Mouse (Mus musculus): ENCODE results near the gene Polh.

Gene Polh

DNA sequence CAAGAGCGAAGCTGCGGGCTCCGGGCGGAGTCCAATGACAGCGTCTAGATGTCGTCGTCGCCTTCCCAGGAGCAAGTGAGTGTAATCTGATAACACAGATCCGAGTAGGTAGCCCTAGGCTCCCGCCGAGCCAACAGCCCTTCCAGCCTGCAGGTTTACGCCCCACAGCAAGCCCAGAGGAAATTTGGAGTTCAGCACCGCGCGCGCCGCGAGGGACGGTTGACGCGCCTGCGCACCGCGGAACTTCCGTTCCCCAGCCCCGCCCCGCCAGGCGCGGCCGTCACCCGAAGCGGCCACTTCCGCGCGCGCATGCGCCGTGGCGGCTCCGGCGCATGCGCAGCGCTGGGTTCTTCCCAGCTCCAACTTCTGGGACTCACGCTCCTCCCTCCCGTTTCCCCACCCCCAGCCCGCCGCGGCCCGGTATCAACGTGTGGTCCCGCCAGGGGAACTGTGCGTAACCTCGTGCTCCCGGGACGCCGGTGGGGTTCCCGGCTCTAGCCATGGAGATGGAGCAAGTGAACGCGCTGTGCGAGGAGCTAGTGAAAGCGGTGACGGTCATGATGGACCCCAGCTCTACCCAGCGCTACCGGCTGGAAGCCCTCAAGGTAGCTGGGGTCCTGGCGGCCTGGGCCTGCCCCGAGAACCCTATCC is at the start of gene Polh, which contains the start of gene Xpo5:
Gene Polh (minus strand): TSS at position 225 of the 651 bp plus-strand sequence.
Gene Xpo5 (plus strand): TSS at position 362 of the 651 bp plus-strand sequence.
- peak; percentile 92 for DNase-seq (ENCODE audit: low spot score)

- no peak for DNase-seq (ENCODE audit: low spot score)
These were observed 48.7 kb upstream of the Polh start for GRCm38 (mm10) chr17:46251174-46251573.

DNA sequence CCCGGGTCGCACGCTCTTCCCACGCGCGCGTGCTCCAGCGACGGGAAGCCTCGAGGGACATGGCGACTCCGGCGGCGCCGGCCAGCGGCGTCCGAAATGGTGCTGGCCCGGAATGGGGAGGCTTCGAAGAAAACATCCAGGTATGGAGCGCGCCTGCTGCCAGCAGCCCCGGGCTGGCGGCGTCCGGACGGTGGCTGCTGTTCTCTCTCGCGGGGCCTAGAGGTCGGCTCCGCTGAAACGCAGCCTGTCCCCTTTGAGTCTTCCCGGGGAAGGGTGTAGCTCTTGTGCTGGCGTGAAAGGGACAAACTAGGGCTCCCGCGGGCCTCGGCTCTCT is 45.7 kb upstream of the Polh start:
- DNase-seq (ENCODE audit: low spot score), result no peak

GRCm38 (mm10) chr17:46247512-46248188 is 45.2 kb upstream of the Polh start, which contains the start of the genes Polr1c and Yipf3:
Gene Polr1c, minus strand, starts transcription at chr17:46248054.
Gene Yipf3, plus strand, starts transcription at chr17:46248080.
- DNase-seq (ENCODE audit: low spot score), result peak; percentile 95

DNA sequence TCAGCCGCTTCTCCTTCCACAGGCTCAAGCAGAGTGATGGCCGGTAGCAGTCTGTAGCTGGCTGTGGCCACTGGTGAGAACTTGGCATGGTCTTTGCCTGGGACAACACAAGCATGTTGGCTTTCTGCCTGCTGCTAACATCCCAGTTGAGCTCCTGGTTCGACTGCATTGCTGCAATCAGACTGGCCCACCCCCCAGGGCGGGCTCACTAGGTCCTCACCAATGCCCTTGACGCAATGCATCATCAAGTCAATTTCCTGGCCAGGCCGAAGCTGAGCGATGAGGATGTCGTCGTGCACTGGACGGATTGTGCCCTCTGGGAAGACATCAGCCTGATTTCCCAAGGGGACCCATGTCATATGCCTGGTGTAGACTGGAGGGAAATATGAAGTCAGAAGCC is 42.1 kb upstream of the Polh start:
- no peak for DNase-seq (ENCODE audit: low spot score)

GRCm38 (mm10) chr17:46243624-46244023 is 41.2 kb upstream of the Polh start:
- no peak for DNase-seq (ENCODE audit: low spot score)

DNA sequence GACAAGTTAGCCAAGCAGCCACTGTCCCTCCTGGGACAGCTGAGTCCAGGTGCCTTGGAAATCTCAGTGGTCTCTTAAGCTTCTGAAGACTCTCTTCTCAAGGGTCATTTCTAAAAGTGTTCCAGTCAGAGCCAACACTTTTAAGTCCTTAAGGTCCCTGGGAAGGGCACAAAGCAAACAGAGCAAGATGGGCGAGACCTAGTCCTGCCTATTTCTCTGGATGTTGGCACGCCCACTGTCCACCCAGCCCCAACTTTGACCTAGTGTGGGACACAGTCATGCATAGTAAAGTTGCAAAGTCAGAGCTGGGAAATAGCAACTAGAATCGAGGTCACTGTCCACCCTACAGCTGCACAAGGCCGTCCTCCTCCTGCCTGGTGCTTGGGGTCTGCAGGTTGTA is 40.5 kb upstream of the Polh start:
- DNase-seq (ENCODE audit: low spot score), result no peak

DNA sequence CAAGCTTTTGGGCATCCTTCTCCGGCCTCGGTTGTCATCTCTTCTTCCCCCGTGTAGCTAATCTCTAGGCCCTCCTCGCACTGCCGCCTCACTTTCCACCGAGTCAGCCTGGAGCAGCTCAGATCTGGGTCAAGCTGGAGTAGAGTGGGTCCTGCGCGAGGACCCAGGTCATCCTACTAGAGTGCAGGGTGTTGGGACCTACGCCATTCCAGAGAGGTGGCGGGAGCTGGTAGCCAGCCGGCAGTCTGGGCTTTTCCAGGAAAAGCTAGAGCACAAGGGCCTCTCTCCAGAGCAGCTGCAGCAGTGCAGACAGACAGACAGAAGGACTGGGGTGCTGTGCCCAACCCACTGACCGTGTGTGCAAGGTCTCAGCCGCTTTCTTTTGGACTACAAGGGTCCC is 39.8 kb upstream of the Polh start:
- DNase-seq (ENCODE audit: low spot score), result no peak

- DNase-seq (ENCODE audit: low spot score), result no peak
These were observed 39.0 kb upstream of the Polh start for GRCm38 (mm10) chr17:46241471-46241870.

- no peak for DNase-seq (ENCODE audit: low spot score)
These were observed 37.2 kb upstream of the Polh start for GRCm38 (mm10) chr17:46239516-46240114.

GRCm38 (mm10) chr17:46237480-46237879 is 35.0 kb upstream of the Polh start:
- DNase-seq (ENCODE audit: low spot score), result no peak

- DNase-seq (ENCODE audit: low spot score), result no peak
These were observed 34.6 kb upstream of the Polh start for GRCm38 (mm10) chr17:46237079-46237478.

DNA sequence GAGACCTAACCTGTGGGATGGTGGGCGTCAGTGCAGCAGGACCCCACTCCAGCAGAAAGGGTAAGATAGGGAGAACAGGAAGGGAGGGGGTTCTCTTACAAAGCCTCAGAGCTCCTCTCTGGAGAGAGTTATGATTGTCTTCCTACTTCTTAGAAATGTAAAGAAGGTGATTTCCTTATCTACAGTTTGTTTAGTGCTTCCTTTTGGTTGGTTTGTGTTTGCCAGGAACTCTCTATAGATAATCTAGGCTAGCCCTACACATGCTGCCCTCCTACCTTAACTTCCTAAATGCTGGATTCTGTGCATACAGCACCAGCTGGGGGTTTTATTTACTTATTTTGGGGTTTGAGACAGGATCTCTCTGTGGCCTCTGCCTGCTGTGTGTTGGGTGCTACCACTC is 33.6 kb upstream of the Polh start:
- no peak for DNase-seq (ENCODE audit: low spot score)

- no peak for DNase-seq (ENCODE audit: low spot score)
These were observed 25.1 kb upstream of the Polh start for GRCm38 (mm10) chr17:46227576-46227975.

DNA sequence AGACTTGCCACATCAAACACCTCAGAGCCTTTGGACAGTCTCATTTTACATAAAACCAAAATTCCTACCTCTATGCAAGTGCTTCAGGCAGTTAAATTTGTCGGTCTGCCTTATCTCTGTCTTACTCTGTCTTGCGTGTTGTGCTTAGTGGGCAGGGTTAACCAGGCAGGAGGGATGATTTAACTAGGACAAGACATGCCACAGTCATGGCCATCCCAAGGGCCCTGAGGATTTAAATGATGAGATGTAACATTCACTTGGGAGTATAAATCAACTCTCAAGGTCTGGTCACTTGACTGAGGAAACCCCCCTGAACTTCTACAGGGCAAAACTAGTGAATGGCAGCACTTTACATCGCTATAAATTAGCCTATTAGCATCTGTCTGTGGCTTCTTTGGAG is 19.2 kb upstream of the Polh start:
- DNase-seq (ENCODE audit: low spot score), result no peak

DNA sequence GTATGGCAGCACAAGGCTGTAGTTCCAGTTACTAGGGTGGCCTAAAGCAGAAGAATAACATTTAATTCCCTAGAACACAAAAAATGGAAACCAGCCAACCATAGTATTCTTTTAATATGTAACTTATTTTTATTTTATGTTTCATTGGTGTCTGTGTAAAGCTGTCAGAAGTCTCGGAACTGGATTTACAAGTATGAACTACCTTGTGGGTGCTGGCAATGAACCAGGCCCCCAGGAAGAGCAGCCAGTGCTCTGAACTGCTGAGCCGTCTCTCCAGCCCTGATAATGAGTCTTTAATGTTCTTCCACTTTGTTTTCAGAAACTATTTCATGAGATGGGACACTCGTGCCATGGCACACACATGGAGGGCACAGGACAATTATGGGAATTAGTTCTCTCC is 8.1 kb upstream of the Polh start:
- no peak for DNase-seq (ENCODE audit: low spot score)

- DNase-seq (ENCODE audit: low spot score), result no peak
These were observed 4.2 kb upstream of the Polh start for GRCm38 (mm10) chr17:46206676-46207075.

DNA sequence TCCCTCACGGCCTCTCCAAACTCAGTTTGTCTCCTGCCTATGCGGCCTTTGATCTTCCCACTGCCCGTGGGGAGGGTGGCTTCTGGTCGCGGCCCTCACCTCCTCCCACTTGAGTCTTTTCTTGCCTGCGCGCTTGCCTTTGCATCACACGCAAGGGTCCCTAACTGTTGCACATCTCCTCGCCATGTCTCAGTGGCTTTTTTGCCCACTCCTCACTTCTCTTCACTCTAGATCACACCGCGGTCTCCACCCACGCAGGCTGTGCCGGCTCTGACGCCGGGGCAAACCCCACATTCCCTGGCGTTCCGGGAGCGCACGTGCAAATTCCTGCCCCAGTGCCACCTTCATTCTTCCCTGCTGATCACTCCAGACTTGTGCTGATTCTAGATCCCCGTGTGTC is 633 bp upstream of the Polh start:
- no peak for DNase-seq (ENCODE audit: low spot score)

- no peak for DNase-seq (ENCODE audit: low spot score)
These were observed 1.3 kb downstream of the Polh start for GRCm38 (mm10) chr17:46201151-46201550.

DNA sequence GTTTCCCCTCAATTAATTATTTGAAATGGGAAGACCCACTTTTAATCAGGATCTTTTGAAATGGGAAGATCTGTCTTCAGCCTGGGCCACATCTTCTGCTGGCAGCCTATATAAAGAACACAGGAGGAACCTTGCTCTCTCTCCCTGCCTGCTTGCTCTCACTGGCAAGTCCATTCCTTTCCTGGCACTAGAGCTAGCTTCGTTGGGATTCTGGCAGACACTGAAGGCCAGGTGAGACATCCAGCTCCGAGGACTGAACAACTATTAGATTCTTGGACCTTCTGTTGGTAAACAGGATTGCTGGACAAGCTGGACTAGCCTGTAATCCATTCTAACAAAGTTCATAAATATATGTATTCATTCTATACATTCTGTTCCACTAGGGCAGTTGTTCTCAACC is 13.6 kb downstream of the Polh start:
- no peak for DNase-seq (ENCODE audit: low spot score)

DNA sequence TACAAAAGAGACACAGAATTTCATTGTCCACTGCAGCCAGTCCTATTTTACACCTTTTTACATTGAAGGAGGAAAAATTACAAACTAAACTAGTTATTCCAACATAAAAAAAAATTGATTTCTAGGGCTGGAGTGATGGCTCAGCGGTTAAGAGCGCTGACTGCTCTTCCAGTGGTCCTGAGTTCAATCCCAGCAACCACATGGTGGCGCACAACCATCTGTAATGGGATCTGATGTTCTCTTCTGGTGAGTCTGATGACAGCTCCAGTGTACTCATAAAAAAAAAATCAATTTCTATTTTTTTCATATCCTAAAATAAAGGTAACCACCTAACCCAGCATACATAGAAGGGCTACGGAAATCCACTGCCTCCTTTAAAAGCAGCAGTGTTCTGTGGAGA is 20.2 kb downstream of the Polh start:
- no peak for DNase-seq (ENCODE audit: low spot score)

- DNase-seq (ENCODE audit: low spot score), result no peak
These were observed 31.9 kb downstream of the Polh start for GRCm38 (mm10) chr17:46170538-46170937.

DNA sequence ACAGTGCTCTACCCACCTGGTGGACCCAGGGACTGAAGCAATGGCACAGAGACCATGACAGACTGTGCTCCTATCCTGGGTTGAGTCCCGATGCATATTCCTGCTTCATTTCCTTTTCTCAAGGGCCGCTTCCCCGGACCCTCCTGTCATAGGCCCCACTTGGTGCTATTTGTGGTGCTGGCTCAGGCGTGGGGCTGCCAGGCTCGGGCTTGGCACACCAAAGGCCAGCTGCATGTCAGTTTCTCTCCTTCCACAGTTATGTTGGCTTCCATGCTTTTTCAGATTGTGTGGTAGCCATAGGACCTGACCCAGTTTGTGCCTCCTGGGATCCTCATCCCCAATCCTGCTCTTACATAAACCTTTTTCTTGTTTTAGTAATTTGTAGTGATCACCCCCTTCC is 33.7 kb downstream of the Polh start:
- DNase-seq (ENCODE audit: low spot score), result no peak

- no peak for DNase-seq (ENCODE audit: low spot score)
These were observed 34.1 kb downstream of the Polh start for GRCm38 (mm10) chr17:46168318-46168717.

Measured in testis, postnatal 14 days (tissue).